Mouse (Mus musculus): ENCODE data around the gene Eif4ebp2.

- TF ChIP-seq TCF12 (IDR thresholded peaks at IDR 0.05; ENCODE audit: insufficient read depth, poor library complexity, severe bottlenecking) (no peak), MYOG (IDR thresholded peaks at IDR 0.05; ENCODE audit: control insufficient read depth in 1 of 3, insufficient read depth in 1 of 3, insufficient read length in 2 of 3, low read depth in 2 of 3) (peak in 1 of 3 experiments; percentile 10), MAX (IDR thresholded peaks at IDR 0.05; ENCODE audit: low read depth) (no peak), POLR2A (IDR thresholded peaks at IDR 0.05; ENCODE audit: insufficient read length, low read depth) (no peak), E2F4 (IDR thresholded peaks at IDR 0.05; ENCODE audit: insufficient read depth) (no peak)
These were observed 9.0 kb downstream of the Eif4ebp2 start for GRCm38 (mm10) chr10:61443456-61443855.
